Mouse (Mus musculus) heart, adult 11 months (tissue): ENCODE data around the gene Pld3.
"Not testable (repeated sequence)": the region's sequence is repeated elsewhere in the genome, so short reads cannot be mapped to it uniquely, and the experiment has no call there.

Source experiments
- DNase-seq: peaks from one replicate; pipeline ENCODE4 v3.0.0; 2022

Pld3 gene

DNA sequence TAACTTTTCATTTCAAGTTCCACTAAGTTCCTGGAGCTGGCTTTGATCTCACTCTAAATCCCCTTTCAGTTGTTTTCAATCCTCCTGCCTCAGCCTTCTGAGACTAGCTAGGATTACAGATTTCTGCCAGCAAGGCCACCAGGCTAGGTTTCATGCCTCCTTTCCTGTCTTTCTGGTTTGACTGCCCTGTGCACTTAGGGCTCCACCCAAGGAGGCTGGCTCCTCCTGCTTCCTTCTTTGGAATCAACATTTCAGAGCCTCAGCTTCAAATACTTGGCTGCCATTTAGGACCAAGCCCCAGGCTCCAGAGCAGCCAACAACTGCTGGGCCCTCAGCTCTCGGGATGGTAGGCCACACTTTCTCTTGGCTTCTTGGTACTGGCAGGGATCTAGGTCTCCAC lies 32.4 kb downstream of the Pld3 start:
- peak; percentile 83 for DNase-seq

DNA sequence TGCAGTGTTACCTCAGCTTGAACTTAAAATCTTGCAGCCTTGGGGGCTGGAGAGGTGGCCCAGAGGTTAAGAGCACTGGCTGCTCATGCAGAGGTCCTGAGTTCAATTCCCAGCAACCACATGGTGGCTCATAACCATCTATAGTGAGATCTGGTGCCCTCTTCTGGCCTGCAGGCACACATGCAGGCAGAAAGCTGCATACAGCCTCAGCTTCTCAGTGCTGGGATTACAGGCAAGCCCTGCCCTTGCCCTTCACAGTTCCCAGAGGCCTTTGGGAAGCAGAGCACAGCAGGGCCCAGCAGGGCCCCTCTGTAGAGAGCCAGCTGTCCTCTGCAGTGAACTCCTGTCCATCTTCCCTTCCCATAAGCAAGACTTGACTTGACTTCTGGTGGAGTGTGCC lies 32.9 kb downstream of the Pld3 start:
- peak; percentile 79 for DNase-seq

DNA sequence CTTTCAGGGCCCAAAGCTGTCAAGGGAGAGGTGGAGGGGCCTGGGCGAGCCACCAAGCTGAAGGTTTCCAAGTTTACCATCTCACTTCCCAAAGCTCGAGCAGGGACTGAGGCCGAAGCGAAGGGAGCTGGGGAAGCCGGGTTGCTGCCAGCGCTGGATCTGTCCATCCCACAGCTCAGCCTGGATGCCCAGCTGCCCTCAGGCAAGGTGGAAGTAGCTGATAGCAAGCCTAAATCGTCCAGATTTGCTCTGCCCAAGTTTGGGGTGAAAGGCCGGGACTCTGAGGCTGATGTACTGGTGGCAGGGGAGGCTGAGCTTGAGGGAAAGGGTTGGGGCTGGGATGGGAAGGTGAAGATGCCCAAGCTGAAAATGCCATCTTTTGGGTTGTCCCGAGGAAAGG lies 34.7 kb downstream of the Pld3 start:
- peak; percentile 83 for DNase-seq

DNA sequence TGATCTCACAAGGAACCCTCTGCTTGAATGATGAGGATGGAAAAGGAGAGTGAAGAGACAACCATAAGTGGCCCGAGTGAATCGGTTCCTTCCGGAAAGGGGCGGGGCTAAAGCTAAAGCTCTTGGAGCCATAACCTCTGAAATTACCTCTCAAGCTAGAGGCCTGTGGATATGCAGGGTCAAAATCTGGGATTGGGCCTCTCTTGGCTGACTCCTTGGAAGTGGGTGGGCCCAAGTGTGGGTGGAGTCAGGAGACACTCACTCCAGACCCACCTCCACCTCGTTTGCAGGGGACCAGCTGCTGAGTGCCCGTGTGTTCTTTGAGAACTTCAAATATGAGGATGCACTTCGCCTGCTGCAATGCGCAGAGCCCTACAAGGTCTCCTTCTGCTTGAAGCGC lies 38.1 kb downstream of the Pld3 start:
- no peak for DNase-seq

DNA sequence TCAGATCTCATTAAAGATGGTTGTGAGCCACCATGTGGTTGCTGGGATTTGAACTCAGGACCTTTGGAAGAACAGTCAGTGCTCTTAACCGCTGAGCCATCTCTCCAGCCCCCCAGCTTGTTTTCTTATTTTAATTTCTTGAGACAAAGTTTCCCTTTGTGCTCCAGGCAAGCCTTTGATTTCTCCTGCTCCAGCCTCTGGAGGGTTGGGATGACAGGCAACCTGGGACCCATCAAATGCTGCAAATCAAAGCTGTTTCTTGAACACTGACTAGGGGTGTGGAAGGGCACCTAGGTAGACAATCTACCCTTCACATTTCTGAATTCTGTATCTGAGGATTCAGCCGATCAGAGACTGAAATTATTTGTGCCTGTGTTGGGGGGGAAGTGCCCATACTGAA lies 42.2 kb downstream of the Pld3 start:
- DNase-seq: no peak

DNA sequence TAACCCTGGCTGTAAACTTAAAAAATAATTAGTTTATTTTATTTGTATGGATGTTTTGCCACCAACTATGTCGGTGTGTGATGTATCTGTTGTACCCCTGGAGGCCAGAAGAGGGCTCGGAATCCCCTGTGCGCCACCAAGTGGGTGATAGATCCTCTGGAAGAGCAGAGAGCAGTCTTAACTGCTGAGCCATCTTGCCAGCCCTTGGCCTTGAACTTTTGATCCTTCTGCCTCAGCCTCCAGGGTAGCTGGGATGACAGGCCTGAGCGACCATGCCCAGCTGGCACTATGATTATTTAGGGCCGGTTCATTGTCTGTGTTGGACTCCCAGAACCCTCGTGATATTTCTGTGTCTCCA lies 44.4 kb downstream of the Pld3 start:
- peak; percentile 96 for DNase-seq

DNA sequence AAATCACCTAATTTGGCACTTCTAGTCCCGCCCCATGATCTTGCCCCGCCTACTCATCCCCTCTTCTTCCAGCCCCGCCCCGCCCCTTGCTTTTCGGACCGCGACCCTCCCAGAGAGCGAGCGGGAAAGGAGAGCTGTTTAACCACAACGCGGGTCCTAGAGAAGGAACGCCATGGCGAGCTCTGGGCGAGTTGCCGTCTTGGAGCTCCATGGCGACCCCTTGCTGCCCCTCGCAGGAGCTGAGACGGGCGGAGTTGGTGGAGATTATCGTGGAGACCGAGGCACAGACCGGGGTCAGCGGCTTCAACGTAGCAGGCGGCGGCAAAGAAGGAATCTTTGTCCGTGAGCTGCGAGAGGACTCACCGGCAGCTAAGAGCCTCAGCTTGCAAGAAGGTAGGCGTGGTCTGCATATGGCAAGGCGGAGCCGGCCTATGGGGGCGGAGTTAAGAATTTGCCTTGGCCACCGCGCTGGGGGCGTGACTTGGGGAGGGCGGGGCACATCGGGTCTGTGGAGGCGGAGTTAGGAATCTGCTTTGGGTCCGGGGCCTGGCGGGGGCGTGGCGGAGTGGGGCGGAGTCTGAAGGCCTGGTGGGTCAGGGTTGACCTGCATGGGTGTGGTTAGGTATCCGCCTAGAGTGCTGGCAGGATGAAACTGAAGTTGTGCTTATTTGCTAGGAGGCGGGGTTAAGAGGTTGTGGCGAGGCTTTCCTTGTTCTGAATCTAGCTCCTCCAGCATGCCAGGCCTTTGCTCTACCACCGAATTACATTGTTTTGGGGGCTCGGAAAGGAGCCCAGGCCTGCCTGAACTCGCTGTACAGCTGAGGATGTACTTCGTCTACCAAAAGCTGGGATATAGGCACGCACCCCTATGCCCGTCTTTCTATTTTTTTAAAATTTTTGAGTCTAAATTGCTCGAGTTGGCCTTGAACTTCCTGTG lies 45.0 kb downstream of the Pld3 start:
- DNase-seq: peak; percentile 100

DNA sequence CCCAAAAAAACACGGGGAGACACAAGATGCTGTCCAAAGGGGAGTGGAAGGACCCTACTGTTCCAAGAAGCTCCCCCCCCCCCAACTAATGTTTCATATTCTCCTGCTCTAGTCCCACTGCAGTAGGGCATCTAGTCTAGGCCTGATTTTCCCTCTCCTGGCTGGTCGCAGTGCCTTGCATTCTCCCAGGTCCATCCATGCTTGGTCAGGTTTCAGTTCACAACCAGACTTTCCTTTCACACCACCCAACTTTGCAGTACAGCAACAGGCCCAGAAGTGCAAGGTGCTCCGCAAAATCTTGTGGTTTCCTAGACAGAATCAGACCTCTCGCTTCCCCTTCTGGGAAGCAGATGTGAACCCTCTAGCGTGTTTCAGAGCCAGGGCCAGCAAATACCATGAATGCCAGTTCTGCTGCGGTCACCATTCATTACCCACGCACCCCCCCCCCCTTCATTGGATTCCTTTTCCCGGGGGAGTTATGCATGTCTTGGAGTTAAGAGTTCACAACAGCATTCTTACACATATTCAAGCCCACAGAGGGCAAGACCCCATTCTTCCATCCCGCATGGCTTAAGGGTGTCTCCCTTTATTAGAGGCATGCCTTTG lies 46.1 kb downstream of the Pld3 start:
- DNase-seq: peak; percentile 92

DNA sequence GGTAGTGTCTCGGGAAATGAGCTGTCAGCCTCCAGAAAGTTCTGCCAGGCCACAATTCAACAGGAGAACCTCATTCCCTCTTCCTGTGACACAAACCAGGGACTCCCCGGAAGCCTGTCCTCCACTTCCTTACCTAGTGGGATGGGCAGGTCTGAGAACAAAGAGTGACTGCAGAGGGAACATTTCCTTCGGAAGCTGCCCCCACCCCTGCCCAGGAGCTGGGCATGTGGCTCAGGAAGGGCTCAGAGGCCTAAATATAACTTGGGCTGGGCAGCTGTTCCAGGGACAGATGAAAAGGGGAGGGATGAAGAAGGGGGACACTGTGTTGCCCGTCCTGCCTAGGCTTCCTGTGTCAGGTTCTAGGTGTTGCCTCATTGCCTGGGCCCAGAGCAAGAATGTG lies 51.4 kb downstream of the Pld3 start:
- peak; percentile 97 for DNase-seq

DNA sequence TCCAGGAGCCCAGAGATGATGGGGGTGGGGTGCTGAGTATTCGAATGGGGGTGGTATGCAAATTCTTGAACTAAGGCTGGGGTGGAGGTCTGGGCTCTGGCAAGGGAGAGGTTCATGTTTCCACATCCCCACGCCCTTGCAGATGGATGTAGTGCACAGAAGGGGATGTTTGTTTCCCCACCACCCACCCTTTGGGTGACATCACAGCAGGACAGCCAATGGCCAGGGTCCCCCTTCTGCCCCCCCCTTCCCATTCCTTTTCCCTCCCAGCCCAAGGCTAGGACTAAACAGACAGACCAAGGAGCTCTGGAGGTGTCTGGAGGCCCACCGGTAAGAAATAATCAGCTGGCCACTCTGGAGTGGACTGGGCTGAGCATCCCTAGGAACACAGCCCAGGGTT lies 54.0 kb downstream of the Pld3 start, which contains the start of gene Prx:
Prx (plus strand) TSS at position 289 of the 400 bp plus-strand sequence.
- no peak for DNase-seq

DNA sequence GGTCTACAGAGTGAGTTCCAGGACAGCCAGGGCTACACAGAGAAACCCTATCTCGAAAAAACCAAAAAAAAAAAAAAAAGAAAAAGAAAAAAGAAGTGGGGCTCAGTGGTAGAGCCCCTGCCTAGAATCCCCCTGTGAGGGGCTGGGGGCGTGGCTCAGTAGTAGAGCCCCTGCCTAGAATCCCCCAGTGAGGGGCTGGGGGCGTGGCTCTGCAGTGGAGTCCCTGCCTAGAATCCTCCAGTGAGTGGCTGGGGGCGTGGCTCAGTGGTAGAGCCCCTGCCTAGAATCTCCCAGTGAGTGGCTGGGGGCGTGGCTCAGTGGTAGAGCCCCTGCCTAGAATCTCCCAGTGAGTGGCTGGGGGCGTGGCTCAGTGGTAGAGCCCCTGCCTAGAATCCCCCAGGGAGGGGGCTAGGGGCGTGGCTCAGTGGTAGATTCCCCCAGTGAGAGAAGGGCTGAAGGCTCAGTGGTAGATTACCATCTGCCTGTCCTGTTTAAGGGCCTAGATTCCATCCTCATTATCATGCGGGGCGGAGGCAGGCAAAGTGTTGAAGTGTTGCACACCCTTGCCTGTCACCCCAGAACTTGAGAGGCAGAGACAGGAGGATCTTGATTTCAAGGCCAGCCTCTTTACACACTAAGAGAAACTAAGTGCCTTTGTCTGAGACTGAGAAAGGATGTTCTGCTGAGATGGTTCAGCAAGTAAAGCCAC lies 58.2 kb downstream of the Pld3 start:
- not testable (repeated sequence) for DNase-seq

DNA sequence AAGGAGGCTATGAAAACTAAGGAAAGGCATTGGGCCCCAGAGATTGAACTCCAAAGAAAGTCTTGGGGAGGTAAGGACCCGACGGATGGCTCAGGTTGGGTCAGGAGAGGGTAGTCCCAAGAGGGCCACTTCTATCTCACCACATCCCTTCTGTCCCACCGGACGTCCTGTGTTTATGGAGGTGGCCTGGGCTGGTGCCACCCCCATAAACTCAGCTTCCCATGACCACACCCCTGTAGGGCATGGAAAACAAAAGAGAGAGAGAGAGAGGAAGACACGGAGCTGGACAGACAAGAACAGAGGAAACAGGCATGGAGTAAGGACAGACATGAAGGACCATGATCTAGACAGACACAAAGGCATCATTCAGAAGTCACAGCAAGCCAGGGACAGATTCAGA lies 59.6 kb downstream of the Pld3 start:
- DNase-seq: no peak

DNA sequence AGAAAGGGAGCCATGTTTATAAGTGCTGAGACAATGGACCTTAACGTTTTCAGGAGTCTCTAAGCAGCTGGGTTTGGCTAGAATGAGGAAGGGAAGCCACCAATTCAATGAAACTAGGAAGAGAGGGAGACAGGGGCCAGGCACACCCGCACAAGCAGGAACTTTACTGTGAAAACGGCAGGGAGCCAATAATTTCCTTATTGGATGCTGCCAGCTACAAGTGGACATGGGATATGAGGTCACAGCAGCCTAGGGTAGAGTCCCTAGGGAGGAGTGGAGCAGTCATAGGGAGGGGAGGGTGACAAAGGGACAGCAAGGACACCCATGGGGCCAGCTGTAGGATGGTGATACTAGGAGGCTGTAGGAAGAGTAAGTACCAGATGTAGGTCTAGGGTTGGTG lies 60.0 kb downstream of the Pld3 start:
- DNase-seq: peak; percentile 91

DNA sequence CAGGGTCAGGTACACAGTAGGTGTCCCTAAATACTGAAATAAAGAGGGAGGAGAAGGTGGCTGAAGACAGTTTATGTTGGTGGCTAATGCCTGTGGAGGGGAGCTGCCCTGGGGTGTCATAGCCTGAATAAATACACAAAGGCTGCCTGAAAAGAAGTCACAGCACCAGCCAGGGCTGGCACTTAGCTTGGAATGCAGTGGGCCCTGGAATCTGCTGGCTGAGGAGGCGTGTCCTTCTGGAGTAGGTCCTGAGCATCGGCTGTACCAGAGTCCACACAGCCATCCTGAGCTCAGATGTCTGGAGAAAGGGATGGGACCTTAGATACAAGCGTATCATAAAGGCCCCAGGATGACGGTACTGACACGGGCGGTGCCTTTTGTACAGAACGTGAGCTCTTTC lies 61.2 kb downstream of the Pld3 start:
- peak; percentile 94 for DNase-seq

DNA sequence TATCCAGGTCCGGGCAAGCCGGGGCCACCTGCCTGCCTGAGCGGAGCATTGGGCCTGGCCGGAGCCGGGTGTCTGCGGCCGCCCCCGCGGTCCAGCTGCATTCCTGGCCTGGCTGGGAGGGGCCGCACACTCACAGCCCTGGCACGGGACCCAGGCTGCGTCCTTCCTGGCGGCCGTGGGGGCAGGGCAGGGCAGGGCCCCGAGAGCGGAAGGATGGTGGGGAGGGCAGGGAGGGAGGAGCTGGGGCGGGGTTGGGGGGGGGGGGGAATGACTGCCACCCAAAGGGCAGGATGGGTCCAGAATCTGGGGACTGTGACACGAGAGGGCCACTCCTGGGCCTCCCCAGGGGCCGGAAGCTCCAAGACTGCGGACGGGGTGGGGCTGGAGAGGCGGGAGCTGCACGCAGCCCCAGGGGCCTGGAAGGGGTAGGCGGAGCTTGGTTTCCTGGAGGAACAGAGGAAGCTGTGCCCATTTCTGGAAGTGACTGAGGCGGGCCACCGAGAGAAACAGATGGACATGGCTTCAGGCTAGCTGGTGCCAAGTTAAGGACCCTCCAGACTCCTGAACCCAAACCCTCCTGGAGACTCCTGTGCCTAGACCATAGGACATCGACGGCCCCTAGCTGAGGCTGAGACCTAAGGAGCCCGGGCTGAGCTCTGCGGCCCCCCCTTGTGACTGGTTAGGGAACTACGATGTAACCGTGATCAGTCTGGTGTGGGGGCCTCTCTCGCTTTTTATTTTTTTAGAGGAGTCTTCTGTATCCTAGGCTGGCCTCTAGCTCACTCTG lies 62.3 kb downstream of the Pld3 start:
- peak; percentile 100 for DNase-seq

DNA sequence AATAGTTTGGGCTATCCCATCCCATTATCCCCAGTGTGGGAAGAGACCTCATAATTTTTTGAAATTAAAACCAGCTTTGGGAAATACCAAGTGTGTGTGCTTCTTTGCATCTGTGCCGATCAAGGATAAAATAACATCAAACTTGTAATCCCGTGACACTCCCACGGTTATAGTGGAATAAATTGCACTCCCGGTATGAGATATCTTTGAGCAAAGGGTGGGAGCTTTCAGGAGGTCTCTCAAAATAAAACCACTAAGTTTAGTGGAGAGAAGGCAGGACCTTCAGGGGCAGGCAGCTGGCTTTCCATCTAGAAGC lies 62.8 kb downstream of the Pld3 start:
- no peak for DNase-seq

DNA sequence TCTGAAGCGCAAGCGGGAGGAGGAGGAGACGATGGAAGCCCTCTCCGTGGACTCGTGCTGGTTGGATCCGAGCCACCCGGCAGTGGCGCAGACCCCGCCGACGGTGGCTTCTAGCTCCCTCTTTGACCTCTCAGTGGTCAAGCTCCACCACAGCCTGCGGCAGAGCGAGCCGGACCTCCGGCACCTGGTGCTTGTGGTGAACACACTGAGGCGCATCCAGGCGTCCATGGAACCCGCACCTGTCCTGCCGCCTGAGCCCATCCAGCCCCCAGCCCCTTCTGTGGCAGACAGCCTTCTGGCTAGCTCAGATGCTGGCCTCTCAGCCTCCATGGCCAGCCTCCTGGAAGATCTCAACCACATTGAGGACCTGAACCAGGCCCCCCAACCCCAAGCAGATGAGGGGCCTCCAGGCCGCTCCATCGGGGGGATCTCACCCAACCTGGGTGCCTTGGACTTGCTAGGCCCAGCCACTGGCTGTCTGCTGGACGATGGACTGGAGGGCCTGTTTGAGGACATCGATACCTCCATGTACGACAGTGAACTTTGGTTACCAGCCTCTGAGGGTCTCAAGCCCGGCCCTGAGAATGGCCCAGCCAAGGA lies 63.6 kb downstream of the Pld3 start:
- peak; percentile 95 for DNase-seq

DNA sequence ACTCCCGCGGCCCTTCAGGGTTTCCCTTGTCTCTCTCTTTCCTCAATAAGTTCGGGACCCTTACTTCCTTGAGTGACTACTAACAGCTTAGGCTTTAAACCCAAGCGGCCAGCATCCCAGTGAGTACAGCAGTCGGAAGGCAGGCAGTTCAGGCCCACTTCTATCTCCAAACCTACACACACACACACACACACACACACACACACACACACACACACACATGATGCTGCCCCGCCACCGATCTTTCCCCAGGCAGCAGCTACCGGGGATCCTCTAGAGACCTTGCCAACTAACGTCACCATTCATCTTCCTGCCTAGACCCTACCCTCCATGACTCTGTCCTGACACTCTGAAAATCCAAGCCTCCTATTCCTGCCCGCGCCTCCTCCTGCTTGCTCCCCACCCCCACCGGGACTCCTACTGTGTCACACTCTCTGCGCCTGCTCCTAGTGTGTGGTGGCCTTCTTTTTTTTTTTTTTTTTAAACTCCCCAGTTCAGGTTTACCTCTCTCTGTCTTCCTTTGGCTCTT lies 65.2 kb downstream of the Pld3 start:
- DNase-seq: peak; percentile 98

DNA sequence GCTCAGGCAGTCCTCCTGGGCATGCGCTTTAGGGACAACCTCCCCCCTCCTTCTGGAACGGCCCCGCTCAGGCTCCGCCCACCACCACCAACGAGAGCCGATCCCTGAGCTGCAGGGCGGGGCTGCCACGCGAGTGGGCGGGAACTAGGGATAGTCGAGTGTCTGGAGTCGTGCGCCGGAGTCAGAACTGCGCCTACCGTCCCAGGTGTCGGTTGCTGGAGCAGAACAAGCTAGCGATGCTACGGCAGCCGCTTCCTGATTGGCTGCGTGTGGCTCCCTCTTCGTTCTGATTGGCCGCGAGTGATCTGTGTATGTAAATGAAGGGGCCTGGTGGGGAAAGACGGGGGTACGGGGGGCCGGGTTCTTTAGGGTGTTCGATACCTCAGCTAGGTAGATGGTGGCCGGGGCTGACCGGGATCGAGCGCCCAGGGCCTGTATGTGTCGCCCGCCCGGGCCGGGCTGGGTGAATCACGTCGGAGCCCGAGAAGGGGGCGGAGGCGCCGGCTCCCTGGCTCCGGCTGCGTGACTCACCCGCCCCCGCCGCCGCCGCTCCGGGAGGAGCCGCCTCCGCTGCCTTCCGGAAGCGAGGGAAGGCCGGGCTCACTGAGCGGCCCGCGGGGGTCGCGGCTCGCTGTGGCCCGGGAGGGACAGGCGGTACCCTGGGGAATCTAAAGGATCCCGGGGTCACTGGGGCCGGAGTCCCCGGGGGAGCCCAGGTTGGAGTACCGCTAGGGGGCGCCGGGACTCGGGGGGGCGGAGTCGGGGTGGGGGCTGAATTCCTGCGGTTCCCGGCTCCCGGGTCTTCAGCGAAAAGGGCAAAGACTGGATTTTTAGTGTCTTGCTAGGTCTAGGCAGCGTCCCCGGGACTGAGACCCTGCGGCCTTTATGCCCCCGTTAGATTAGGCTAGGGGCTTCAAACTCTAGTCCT lies 66.0 kb downstream of the Pld3 start, which contains the start of gene Sertad1:
Sertad1 (plus strand) TSS at position 141 of the 928 bp plus-strand sequence.
- DNase-seq: peak; percentile 100

DNA sequence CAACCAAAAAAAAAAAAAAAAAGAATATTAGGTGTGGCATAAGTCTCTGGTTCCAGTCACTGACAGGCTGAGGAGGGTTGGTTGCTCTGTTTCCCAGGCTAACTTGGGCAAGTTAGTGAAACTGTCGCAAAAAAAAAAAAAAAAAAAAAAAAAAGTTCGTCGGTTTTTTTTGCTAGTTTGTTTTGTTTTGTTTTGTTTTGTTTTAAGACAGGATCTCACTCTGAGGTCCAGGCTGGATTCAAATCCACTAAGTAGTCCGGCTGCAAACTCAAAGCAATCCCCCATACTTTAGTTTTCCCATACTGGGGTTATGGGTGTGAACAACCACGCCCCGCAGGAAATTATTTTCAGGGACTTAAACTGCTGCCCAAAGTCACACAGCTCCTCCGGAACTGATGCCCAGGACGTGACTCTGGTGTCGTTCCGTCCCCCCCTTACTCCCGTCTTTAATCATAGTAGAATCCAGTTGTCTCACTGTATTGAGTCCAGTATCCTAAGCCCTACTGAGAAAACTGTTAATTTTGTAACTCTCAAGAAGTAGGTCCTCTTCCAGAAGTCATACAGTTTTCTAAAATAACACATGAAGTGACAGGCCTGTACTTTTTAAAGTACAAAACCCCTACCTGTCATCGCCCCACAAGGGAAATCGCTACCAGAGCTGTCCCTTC lies 66.8 kb downstream of the Pld3 start:
- DNase-seq: no peak

DNA sequence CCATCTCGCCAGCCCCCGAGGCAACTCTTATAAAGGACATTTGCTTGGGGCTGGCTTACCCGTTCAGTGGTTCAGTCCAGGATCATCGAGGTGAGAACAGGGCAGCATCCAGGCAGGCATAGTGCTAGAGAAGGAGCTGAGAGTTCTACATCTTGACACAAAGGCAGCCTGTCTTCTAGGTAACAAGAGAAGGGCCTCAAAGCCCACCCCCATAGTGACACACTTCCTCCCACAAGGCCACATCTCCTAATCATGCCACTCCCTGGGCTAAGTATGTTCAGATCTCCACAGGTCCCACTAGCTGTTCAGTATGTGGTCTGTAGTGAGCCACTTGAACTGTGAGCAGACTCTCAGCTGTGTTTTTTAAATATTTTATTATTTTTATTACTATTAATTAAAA lies 69.2 kb downstream of the Pld3 start:
- no peak for DNase-seq
